Comparison of ENCODE assay signal across 8 mouse cellular contexts in the genomic region with DNA sequence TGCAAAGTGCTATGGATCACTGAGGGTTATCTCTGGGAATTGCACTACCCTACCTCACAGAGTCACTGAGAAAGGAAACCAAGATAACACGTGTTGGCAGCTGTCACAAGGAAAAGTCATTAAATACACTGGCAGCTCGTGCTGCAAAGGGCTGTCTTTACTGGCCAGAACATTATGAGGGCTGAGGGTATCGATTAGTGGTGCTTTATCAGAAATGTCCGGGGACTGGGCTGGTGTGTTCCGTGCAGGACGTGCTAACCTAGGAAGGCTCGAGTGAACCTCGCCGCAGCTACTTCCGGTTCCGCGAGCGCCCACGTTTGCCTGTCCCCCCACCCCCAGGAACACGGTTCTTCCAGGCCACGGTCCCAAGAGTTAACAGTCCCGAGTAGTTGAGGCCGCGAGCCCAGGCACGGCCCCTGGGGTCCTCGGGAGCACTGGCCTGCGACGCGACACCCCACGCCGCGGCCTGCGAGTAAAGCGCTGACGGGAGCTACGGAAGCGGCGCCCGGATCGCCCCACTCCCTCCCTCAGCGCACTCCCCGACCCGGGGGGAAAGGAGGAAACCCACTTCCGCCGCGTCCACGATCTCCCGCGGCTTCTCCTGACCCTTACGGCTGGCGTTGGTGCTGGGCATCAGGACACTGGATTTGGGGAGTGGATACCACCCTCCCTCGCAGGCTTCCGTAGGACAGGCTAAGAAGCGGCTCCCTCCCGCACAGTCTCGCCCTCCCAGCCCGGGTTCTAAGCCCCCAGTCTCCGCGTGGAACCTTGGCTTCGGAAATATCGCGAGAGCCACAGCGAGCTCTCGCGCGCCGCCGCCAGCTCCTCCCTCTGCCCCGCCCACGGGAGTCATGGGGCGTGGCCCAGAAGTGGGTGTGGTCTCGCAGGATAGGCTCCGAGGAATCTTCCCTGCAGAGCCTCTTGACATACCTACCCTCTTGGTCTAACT. TPM values are rescaled to one million over a fixed set of nuclear protein-coding genes. Genes with fewer than 3 reads are reported as not detected.
DNase-seq lines count a peak whose midpoint lies in the region; ATAC-seq lines count a peak whose summit lies in the region.

Dars (minus strand) TSS at position 785 of the 949 bp plus-strand sequence.

- H3K4me3 ChIP-seq in megakaryocyte, embryonic 14.5 days (replicated peaks) = peak within 1 kb of the TSS; percentile 97

- peaks cover 23% of the 10 kb centered on the region for H3K36me3 ChIP-seq in megakaryocyte, embryonic 14.5 days (replicated peaks; ENCODE audit: low read length)

- H3K4me1 ChIP-seq in megakaryocyte, embryonic 14.5 days = peaks cover 68% of the 10 kb centered on the region

- H3K27me3 ChIP-seq in megakaryocyte, embryonic 14.5 days (replicated peaks) = no peaks in the 10 kb centered on the region

- peak; percentile 98 for DNase-seq in ZHBTc4 (ENCODE audit: low read depth, low spot score)
- peak; percentile 90 for DNase-seq in gastrocnemius, adult 8-10 months (ENCODE audit: low spot score in 2 of 2)
- DNase-seq in hindlimb bud, embryonic 11.5 days (ENCODE audit: extremely low spot score, low read depth, low spot score) = peak; percentile 56
- peak; percentile 84 to 90 for DNase-seq in left cerebral cortex, adult 8-10 months (ENCODE audit: low spot score in 2 of 2)
- DNase-seq in right cerebral cortex, postnatal 10 days (ENCODE audit: low spot score in 2 of 2) = peak; percentile 95
- peak; percentile 97 for DNase-seq in urinary bladder, postnatal 25 days (ENCODE audit: low spot score)

- no peaks in the 10 kb centered on the region for H3K9me3 ChIP-seq in megakaryocyte, embryonic 14.5 days

- ATAC-seq in common myeloid progenitor, adult 5-6 weeks (replicated peaks; ENCODE audit: low read depth, poor library complexity, severe bottlenecking) = peak; percentile 91

RNA-seq across cellular contexts. Expression of gene Dars, which starts in this region (rescaled TPM):
- 292 TPM in 2 replicates for total RNA-seq in common myeloid progenitor, adult 5-6 weeks (2017)
- total RNA-seq in gastrocnemius, adult 8-10 months (2022) = 10 to 100 TPM; 60.3 to 73.0 (median 68.2) TPM
- total RNA-seq in left cerebral cortex, adult 8-10 months (2022) = 10 to 100 TPM; 54.0 to 57.0 (median 55.8) TPM
- polyA plus RNA-seq in megakaryocyte, embryonic 14.5 days (2012; ENCODE audit: insufficient read depth, low replicate concordance) = 31.3 and 132 TPM in 2 replicates

Comparison
In these comparisons a context has a peak if more than half of its experiments do, and no peak if none do; other contexts are left out.
1. Peak in every context shown above with its lines: DNase-seq, ATAC-seq and H3K4me3 ChIP-seq.